Mouse (Mus musculus): Measurements from ENCODE around the gene Lypd6. TPM values are rescaled to one million over a fixed set of nuclear protein-coding genes. Genes with fewer than 3 reads are reported as not detected.

Gene Lypd6
- total and polyA plus RNA-seq, 3 experiments = not detected

- TF ChIP-seq SIN3A (IDR thresholded peaks at IDR 0.05; ENCODE audit: low read length) (no peak), ZNF384 (IDR thresholded peaks at IDR 0.05; ENCODE audit: low read depth, low read length) (no peak), POLR2AphosphoS5 (IDR thresholded peaks at IDR 0.05; ENCODE audit: borderline replicate concordance, low read depth, low read length) (no peak), MEF2A (IDR thresholded peaks at IDR 0.05; ENCODE audit: extremely low read depth, insufficient replicate concordance, low read depth, low read length, poor library complexity, severe bottlenecking) (no peak), HCFC1 (IDR thresholded peaks at IDR 0.05; ENCODE audit: low read depth, low read length) (no peak), CHD1 (IDR thresholded peaks at IDR 0.05; ENCODE audit: low read depth, low read length) (no peak), BHLHE40 (IDR thresholded peaks at IDR 0.05; ENCODE audit: borderline replicate concordance, low read depth, low read length) (no peak), RCOR1 (IDR thresholded peaks at IDR 0.05; ENCODE audit: low read depth, low read length) (no peak), CTCF (IDR thresholded peaks at IDR 0.05 in 2 of 3, conservative IDR thresholded peaks at IDR 0.05 in 1 of 3; ENCODE audit: control insufficient read depth in 1 of 3, insufficient read depth in 1 of 3, low read depth in 2 of 3, low read length in 3 of 3, poor library complexity in 1 of 3, severe bottlenecking in 1 of 3) (no peak), JUND (IDR thresholded peaks at IDR 0.05; ENCODE audit: low read depth, low read length) (no peak), TCF12 (IDR thresholded peaks at IDR 0.05; ENCODE audit: low read depth, low read length) (no peak), MAFK (IDR thresholded peaks at IDR 0.05; ENCODE audit: borderline replicate concordance, low read depth, low read length) (no peak), RAD21 (IDR thresholded peaks at IDR 0.05; ENCODE audit: low read depth, low read length) (no peak), MAX (IDR thresholded peaks at IDR 0.05; ENCODE audit: low read length) (no peak), ZKSCAN1 (IDR thresholded peaks at IDR 0.05; ENCODE audit: low read depth, low read length) (no peak), TBP (IDR thresholded peaks at IDR 0.05; ENCODE audit: low read depth, low read length) (no peak), NRF1 (IDR thresholded peaks at IDR 0.05; ENCODE audit: insufficient read depth, low read depth, low read length, poor library complexity, severe bottlenecking) (no peak), ZMIZ1 (IDR thresholded peaks at IDR 0.05; ENCODE audit: low read depth, low read length) (no peak), NELFE (IDR thresholded peaks at IDR 0.05; ENCODE audit: low read depth, low read length) (no peak), GATA1 (IDR thresholded peaks at IDR 0.05; ENCODE audit: low read depth, low read length) (no peak)
- no peak overlapping the region for H3K27ac ChIP-seq (ENCODE audit: control insufficient read depth, low read depth, low read length)
- no peak for DNase-seq (ENCODE audit: low read depth, low spot score)
- no peaks in the 10 kb centered on the region for H3K4me1 ChIP-seq (ENCODE audit: control insufficient read depth in 1 of 2, insufficient read depth in 2 of 2, low read length in 2 of 2)
- no peak overlapping the region for H3K4me3 ChIP-seq (ENCODE audit: control insufficient read depth in 1 of 2, insufficient read depth in 1 of 2, low read depth in 2 of 2, low read length in 2 of 2)
- no peaks in the 10 kb centered on the region for H3K36me3 ChIP-seq (ENCODE audit: control insufficient read depth in 1 of 2, insufficient read depth in 2 of 2, low read length in 2 of 2)
- no peaks in the 10 kb centered on the region for H3K27me3 ChIP-seq (ENCODE audit: control insufficient read depth in 1 of 2, insufficient read depth in 2 of 2, low read length in 2 of 2)
- H3K9me3 ChIP-seq (replicated peaks; ENCODE audit: insufficient read depth, low read length) = no peaks in the 10 kb centered on the region
- H3K9ac ChIP-seq (ENCODE audit: control insufficient read depth, low read depth, low read length, poor library complexity, severe bottlenecking) = no peak overlapping the region
- no peaks in the 10 kb centered on the region for H3K79me2 ChIP-seq (ENCODE audit: control insufficient read depth, insufficient read depth, low read length, poor library complexity)
Measured at GRCm38 (mm10) chr2:50196681-50197080, 130.5 kb downstream of the Lypd6 start.

GRCm38 (mm10) chr2:50197801-50198200 lies 131.6 kb downstream of the Lypd6 start:
- Histone ChIP-seq H3K36me3 (ENCODE audit: control insufficient read depth in 1 of 2, insufficient read depth in 2 of 2, low read length in 2 of 2) (no peaks in the 10 kb centered on the region), H3K9me3 (replicated peaks; ENCODE audit: insufficient read depth, low read length) (no peaks in the 10 kb centered on the region), H3K4me3 (ENCODE audit: control insufficient read depth in 1 of 2, insufficient read depth in 1 of 2, low read depth in 2 of 2, low read length in 2 of 2) (no peak overlapping the region), H3K27me3 (ENCODE audit: control insufficient read depth in 1 of 2, insufficient read depth in 2 of 2, low read length in 2 of 2) (no peaks in the 10 kb centered on the region), H3K9ac (ENCODE audit: control insufficient read depth, low read depth, low read length, poor library complexity, severe bottlenecking) (no peak overlapping the region), H3K79me2 (ENCODE audit: control insufficient read depth, insufficient read depth, low read length, poor library complexity) (no peaks in the 10 kb centered on the region), H3K27ac (ENCODE audit: control insufficient read depth, low read depth, low read length) (no peak overlapping the region), H3K4me1 (ENCODE audit: control insufficient read depth in 1 of 2, insufficient read depth in 2 of 2, low read length in 2 of 2) (no peaks in the 10 kb centered on the region)
- no peak for DNase-seq (ENCODE audit: low read depth, low spot score)
- TF ChIP-seq MYC (IDR thresholded peaks at IDR 0.05; ENCODE audit: low read depth, low read length) (no peak), ZMIZ1 (IDR thresholded peaks at IDR 0.05; ENCODE audit: low read depth, low read length) (no peak), E2F4 (IDR thresholded peaks at IDR 0.05; ENCODE audit: borderline replicate concordance, low read depth, low read length) (no peak)
